Mouse (Mus musculus) lung, embryonic 14.5 days (tissue): ENCODE results near the gene Plagl2. TPM values are rescaled to one million over a fixed set of nuclear protein-coding genes. Genes with fewer than 3 reads are reported as not detected.

Experiments
- ATAC-seq: fragments of 200-750 bp; cut with Nextera tagmentation; 2 replicates; pipeline ENCODE4 v1.8.0; 2017; ENCODE audit warnings: mild to moderate bottlenecking, moderate TSS enrichment, moderate library complexity; ENCODE audit not compliant: insufficient read depth
- DNase-seq: peaks from one replicate; pipeline ENCODE4 v3.0.0-alpha.2; 2015
- H3K27ac ChIP-seq: fragments of 300-500 bp; sonication (generic); 2 replicates; pipeline ENCODE4 v1.5.1; 2014; ENCODE audit warnings: low read depth, mild to moderate bottlenecking, moderate library complexity
- H3K27me3 ChIP-seq: fragments of 300-500 bp; sonication (generic); 2 replicates; pipeline ENCODE4 v1.6.1; 2014; ENCODE audit warnings: low read length, control low read depth; ENCODE audit not compliant: insufficient read depth
- H3K36me3 ChIP-seq: fragments of 300-500 bp; sonication (generic); 2 replicates; pipeline ENCODE4 v1.6.1; 2014; ENCODE audit warnings: control low read depth; ENCODE audit not compliant: insufficient read depth
- H3K4me1 ChIP-seq: fragments of 300-500 bp; sonication (generic); 2 replicates; pipeline ENCODE4 v1.6.1; 2014; ENCODE audit warnings: antibody characterized with exemption, control low read depth; ENCODE audit not compliant: insufficient read depth
- H3K4me2 ChIP-seq: fragments of 300-500 bp; sonication (generic); 2 replicates; pipeline ENCODE4 v1.6.1; 2014; ENCODE audit warnings: mild to moderate bottlenecking
- H3K4me3 ChIP-seq: fragments of 300-500 bp; sonication (generic); 2 replicates; pipeline ENCODE4 v1.5.1; 2014; ENCODE audit warnings: low read depth, low read length
- H3K9ac ChIP-seq: fragments of 300-500 bp; sonication (generic); 2 replicates; pipeline ENCODE4 v1.6.1; 2014
- H3K9me3 ChIP-seq: fragments of 300-500 bp; sonication (generic); 2 replicates; pipeline ENCODE4 v1.6.1; 2016; ENCODE audit warnings: low read depth, low read length, control low read depth
- CTCF ChIP-seq: IDR thresholded peaks from 2 replicates; pipeline ENCODE4 v1.5.1; 2016; ENCODE audit warnings: antibody characterized with exemption, low read depth
- WGBS: fragments of 180-500 bp; shearing (Covaris S2); extraction: QIAGEN DNeasy Blood & Tissue Kit; methylation state at CpG from one replicate; pipeline ENCODE4 v1.1.7; 2014; 5-methylcytosine and 5-hydroxymethylcytosine counted together
- polyA plus RNA-seq: library from polyadenylated mRNA; unstranded; fragments of >200 nt; fragmentation: Nextera tagmentation; extraction: Ambion mirVana; gene quantifications from 2 replicates; pipeline ENCODE4 v1.2.1, GENCODE M21; 2014

The Plagl2 gene
- polyA plus RNA-seq, 1 experiment from 2014 or later = 23.3 TPM

- WGBS = 55% methylated on average over 12 of the region's 12 CpGs
- Histone ChIP-seq H3K36me3 (peaks cover 37% of the 10 kb centered on the region), H3K4me2 (no peak overlapping the region), H3K9ac (no peak overlapping the region), H3K27ac (0 out of 2 replicates have a peak overlapping the region, but pooled peaks have one; percentile 18), H3K4me3 (no peak overlapping the region), H3K9me3 (no peaks in the 10 kb centered on the region), H3K27me3 (no peaks in the 10 kb centered on the region), H3K4me1 (no peaks in the 10 kb centered on the region)
- no peak for TF ChIP-seq CTCF
- ATAC-seq (no peak), DNase-seq (no peak)
These were observed 18.0 kb upstream of the Plagl2 start for GRCm38 (mm10) chr2:153259030-153259863.

- Histone ChIP-seq H3K4me1 (no peaks in the 10 kb centered on the region), H3K4me2 (no peak overlapping the region), H3K9me3 (no peaks in the 10 kb centered on the region), H3K4me3 (no peak overlapping the region), H3K27me3 (no peaks in the 10 kb centered on the region), H3K9ac (no peak overlapping the region), H3K27ac (no peak overlapping the region), H3K36me3 (peaks cover 23% of the 10 kb centered on the region; the same call in 1 of the 2 replicates)
- ATAC-seq (no peak), DNase-seq (no peak)
- WGBS = 81% methylated on average over 2 of the region's 2 CpGs
- no peak for TF ChIP-seq CTCF
These were observed 15.4 kb upstream of the Plagl2 start for GRCm38 (mm10) chr2:153256604-153257003.

- H3K4me3 ChIP-seq = no peak overlapping the region
- H3K27me3 ChIP-seq = no peaks in the 10 kb centered on the region
- no peaks in the 10 kb centered on the region for H3K9me3 ChIP-seq
- H3K4me2 ChIP-seq = no peak overlapping the region
- H3K4me1 ChIP-seq = no peaks in the 10 kb centered on the region
- no peak for ATAC-seq
- H3K36me3 ChIP-seq = peaks cover 46% of the 10 kb centered on the region
- 83% methylated on average over 5 of the region's 5 CpGs for WGBS
- no peak overlapping the region for H3K27ac ChIP-seq
- H3K9ac ChIP-seq = no peak overlapping the region
- DNase-seq = no peak
- TF ChIP-seq CTCF = no peak
These were observed 8.5 kb upstream of the Plagl2 start for GRCm38 (mm10) chr2:153249751-153250150.

GRCm38 (mm10) chr2:153242156-153242555 lies 930 bp upstream of the Plagl2 start:
- DNase-seq (no peak), ATAC-seq (no peak)
- H3K4me1 ChIP-seq = peaks cover 10% of the 10 kb centered on the region; the same call in 1 of the 2 replicates
- peak overlapping the region; percentile 99 for H3K4me3 ChIP-seq
- TF ChIP-seq CTCF = no peak
- WGBS = 55% methylated on average over 6 of the region's 6 CpGs
- H3K27ac ChIP-seq = peak overlapping the region; percentile 96; the same call in 1 of the 2 replicates
- no peaks in the 10 kb centered on the region for H3K27me3 ChIP-seq
- peaks cover 22% of the 10 kb centered on the region for H3K36me3 ChIP-seq
- H3K9me3 ChIP-seq = no peaks in the 10 kb centered on the region
- H3K4me2 ChIP-seq = peak overlapping the region; percentile 92
- peak overlapping the region; percentile 99 for H3K9ac ChIP-seq

GRCm38 (mm10) chr2:153240701-153241235 lies 458 bp downstream of the Plagl2 start:
- no peak for TF ChIP-seq CTCF
- H3K27me3 ChIP-seq = no peaks in the 10 kb centered on the region
- peak overlapping the region; percentile 96 for H3K27ac ChIP-seq
- peaks cover 21% of the 10 kb centered on the region for H3K36me3 ChIP-seq
- no peaks in the 10 kb centered on the region for H3K9me3 ChIP-seq
- ATAC-seq (peak; percentile 65), DNase-seq (peak; percentile 21)
- WGBS = under 1% methylated on average over 33 of the region's 33 CpGs
- H3K4me1 ChIP-seq = peaks cover 10% of the 10 kb centered on the region; the same call in 1 of the 2 replicates
- peak overlapping the region; percentile 99 for H3K4me3 ChIP-seq
- peak overlapping the region; percentile 99 for H3K9ac ChIP-seq
- H3K4me2 ChIP-seq = peak overlapping the region; percentile 92

- peaks cover 10% of the 10 kb centered on the region; the same call in 1 of the 2 replicates for H3K4me1 ChIP-seq
- WGBS = 6% methylated on average over 22 of the region's 22 CpGs
- peak; percentile 61 for DNase-seq
These were observed 1.3 kb downstream of the Plagl2 start for GRCm38 (mm10) chr2:153239860-153240480.

More at GRCm38 (mm10) chr2:153239860-153240480, 1.3 kb downstream of the Plagl2 start:
- TF ChIP-seq CTCF = no peak
- ATAC-seq = no peak
- no peaks in the 10 kb centered on the region for H3K9me3 ChIP-seq
- peak overlapping the region; percentile 99 for H3K9ac ChIP-seq
- no peaks in the 10 kb centered on the region for H3K27me3 ChIP-seq
- H3K36me3 ChIP-seq = peaks cover 22% of the 10 kb centered on the region
- H3K27ac ChIP-seq = peak overlapping the region; percentile 96
- peak overlapping the region; percentile 92 for H3K4me2 ChIP-seq
- H3K4me3 ChIP-seq = peak overlapping the region; percentile 99
